Mouse (Mus musculus): ENCODE data around the gene Kif1b. TPM values are rescaled to one million over a fixed set of nuclear protein-coding genes. Genes with fewer than 3 reads are reported as not detected.
A peak's percentile ranks its signal among the peaks of the same experiment; 100 is the strongest.
"Not testable (repeated sequence)": the region's sequence is repeated elsewhere in the genome, so short reads cannot be mapped to it uniquely, and the experiment has no call there.

Gene Kif1b
- polyA plus RNA-seq, 1 experiment, result 63.5 TPM

GRCm38 (mm10) chr4:149233938-149234337 is 73.6 kb downstream of the Kif1b start:
- Histone ChIP-seq H3K4me1 (ENCODE audit: control insufficient read depth, insufficient read depth, insufficient read length, low read length) (peaks cover 17% of the 10 kb centered on the region), H3K4me3 (ENCODE audit: insufficient read depth, low read depth, low read length) (no peak overlapping the region), H3K27ac (replicated peaks; ENCODE audit: low read depth, low read length) (peak overlapping the region; percentile 58)

DNA sequence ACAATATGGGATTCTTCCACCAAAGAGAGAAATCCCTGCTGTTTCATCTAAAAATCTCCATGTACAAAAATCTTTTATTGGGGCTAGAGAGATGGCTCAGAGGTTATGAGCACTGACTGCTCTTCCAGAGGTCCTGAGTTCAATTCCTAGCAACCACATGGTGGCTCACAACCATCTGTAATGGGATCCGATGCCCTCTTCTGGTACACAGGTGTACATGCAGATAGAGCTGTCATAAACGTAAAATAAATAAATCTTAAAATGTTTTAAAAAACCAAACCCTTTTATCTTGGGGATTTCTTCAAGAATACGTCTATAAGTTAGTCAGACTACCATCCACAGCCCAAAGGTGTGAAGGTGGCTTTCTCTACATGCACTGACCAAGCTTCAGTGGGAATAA is 78.8 kb downstream of the Kif1b start:
- not testable (repeated sequence) for H3K27ac ChIP-seq (replicated peaks; ENCODE audit: low read depth, low read length); H3K4me1 ChIP-seq (ENCODE audit: control insufficient read depth, insufficient read depth, insufficient read length, low read length); H3K4me3 ChIP-seq (ENCODE audit: insufficient read depth, low read depth, low read length)

DNA sequence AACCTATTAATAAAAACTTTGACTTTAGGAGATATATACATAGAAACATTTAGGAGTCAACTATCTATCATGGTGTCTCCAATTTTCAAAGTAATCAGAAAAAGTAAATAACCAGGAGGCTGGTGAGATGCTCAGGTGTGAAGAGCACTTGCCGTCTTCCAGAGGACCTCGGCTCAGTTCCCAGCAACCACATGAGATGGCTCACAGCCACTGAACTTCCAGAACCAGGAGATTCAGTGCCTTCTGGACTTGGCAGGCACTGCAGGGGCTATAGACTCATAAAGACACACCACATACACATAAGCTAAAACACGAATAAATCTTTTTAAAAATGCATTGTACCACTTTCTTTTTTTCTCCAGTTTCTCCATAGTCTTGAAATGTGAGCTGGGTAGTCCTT is 79.2 kb downstream of the Kif1b start:
- no peak overlapping the region for H3K4me3 ChIP-seq (ENCODE audit: insufficient read depth, low read depth, low read length)
- no peak overlapping the region for H3K27ac ChIP-seq (replicated peaks; ENCODE audit: low read depth, low read length)
- peaks cover 10% of the 10 kb centered on the region for H3K4me1 ChIP-seq (ENCODE audit: control insufficient read depth, insufficient read depth, insufficient read length, low read length)

GRCm38 (mm10) chr4:149226311-149226710 is 81.2 kb downstream of the Kif1b start:
- H3K4me3 ChIP-seq (ENCODE audit: insufficient read depth, low read depth, low read length), result no peak overlapping the region
- no peak overlapping the region for H3K27ac ChIP-seq (replicated peaks; ENCODE audit: low read depth, low read length)
- H3K4me1 ChIP-seq (ENCODE audit: control insufficient read depth, insufficient read depth, insufficient read length, low read length), result peaks cover 3% of the 10 kb centered on the region

DNA sequence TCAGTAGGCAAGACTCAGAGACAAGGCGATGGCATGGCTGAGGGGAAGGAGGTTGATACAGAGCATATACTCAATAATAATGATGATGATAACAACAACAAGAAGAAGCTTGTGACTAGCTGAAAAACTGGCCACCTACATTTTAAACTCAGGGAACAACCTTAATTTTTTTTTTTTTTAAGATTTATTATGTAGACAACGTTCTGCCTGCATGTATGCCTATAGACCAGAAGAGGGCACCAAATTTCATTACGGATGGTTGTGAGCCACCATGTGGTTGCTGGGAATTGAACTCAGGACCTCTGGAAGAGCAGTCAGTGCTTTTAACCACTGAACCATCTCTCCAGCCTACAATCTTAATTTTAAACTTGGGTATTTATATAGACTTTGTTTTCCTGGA is 84.0 kb downstream of the Kif1b start:
- Histone ChIP-seq H3K4me1 (ENCODE audit: control insufficient read depth, insufficient read depth, insufficient read length, low read length) (no peaks in the 10 kb centered on the region), H3K27ac (replicated peaks; ENCODE audit: low read depth, low read length) (no peak overlapping the region), H3K4me3 (ENCODE audit: insufficient read depth, low read depth, low read length) (no peak overlapping the region)

GRCm38 (mm10) chr4:149220481-149220880 is 87.0 kb downstream of the Kif1b start:
- no peaks in the 10 kb centered on the region for H3K4me1 ChIP-seq (ENCODE audit: control insufficient read depth, insufficient read depth, insufficient read length, low read length)
- H3K4me3 ChIP-seq (ENCODE audit: insufficient read depth, low read depth, low read length), result no peak overlapping the region
- H3K27ac ChIP-seq (replicated peaks; ENCODE audit: low read depth, low read length), result no peak overlapping the region

- H3K4me3 ChIP-seq (ENCODE audit: insufficient read depth, low read depth, low read length), result no peak overlapping the region
- H3K4me1 ChIP-seq (ENCODE audit: control insufficient read depth, insufficient read depth, insufficient read length, low read length), result no peaks in the 10 kb centered on the region
- H3K27ac ChIP-seq (replicated peaks; ENCODE audit: low read depth, low read length), result no peak overlapping the region
Measured at GRCm38 (mm10) chr4:149220042-149220473, 87.4 kb downstream of the Kif1b start.

DNA sequence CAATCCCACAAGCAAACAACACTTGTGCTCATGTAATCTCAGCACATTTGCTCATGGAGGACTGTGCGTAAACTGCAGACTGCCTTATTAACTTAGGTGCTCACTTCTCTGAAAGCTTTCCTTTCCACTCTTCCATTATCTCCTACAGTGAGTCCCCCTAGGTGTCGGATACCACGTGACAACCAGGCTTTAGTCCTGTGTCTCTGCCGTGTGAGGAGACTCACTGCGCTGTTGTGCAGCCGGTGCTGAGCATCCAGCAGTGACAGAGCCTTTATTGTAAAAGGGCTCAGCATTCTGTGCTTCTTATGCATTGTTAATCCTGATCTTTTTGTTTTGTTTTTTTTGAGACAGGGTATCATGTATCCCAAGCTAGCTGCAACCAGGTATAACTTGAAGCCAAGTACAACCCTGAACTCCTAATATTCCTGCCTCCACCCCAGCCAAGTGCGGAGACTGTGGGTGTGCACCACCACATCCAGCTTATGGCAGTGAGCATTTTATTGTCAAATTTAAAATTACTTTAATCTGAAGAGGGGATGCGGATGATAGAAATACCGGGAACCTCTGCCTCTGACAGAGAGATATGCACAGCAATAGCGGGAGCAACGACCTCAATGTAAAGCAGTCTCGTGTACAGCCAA is 88.0 kb downstream of the Kif1b start:
- no peaks in the 10 kb centered on the region for H3K4me1 ChIP-seq (ENCODE audit: control insufficient read depth, insufficient read depth, insufficient read length, low read length)
- no peak overlapping the region for H3K27ac ChIP-seq (replicated peaks; ENCODE audit: low read depth, low read length)

DNA sequence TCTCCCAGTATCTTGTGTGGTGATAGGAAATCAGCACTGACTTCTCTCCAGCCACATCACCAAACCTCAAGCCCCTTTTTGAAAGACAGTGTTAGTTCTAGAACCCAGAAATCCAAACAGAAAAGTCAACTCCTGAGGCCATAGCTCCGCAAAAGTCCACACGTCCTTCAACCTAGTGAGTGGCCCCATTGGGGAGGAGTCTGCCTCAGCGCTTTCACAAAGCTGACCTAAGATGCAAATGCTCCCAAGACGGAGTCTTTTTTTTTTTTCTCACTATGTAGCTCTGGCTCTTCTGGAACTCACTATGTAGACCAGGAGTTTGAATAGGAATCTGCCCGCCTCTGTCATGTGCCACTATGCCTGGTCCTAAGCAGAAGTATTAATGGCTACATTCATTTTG is 89.0 kb downstream of the Kif1b start:
- H3K27ac ChIP-seq (replicated peaks; ENCODE audit: low read depth, low read length), result no peak overlapping the region
- no peaks in the 10 kb centered on the region for H3K4me1 ChIP-seq (ENCODE audit: control insufficient read depth, insufficient read depth, insufficient read length, low read length)
- H3K4me3 ChIP-seq (ENCODE audit: insufficient read depth, low read depth, low read length), result no peak overlapping the region

More for the DNA sequence above, 88.0 kb downstream of the Kif1b start:
- no peak overlapping the region for H3K4me3 ChIP-seq (ENCODE audit: insufficient read depth, low read depth, low read length)

DNA sequence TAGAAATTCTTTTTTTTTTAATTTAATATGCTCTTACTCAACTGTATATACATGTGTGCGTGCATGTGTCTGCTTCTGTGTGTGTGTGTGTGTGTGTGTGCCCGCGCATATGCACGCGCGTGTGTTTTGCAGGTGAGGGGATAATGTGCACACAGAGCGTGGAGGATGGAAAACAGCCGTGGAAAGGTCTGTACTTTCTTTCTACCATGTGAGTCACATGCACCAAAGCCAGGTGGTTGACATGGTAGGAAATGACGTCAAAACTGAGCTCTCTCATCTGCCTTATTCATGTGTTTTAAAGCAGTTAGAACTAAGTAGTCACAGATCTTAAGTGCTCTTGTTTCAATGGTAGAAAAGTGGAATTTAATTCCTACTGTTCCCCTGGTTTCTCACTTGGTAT is 91.5 kb downstream of the Kif1b start:
- H3K4me3 ChIP-seq (ENCODE audit: insufficient read depth, low read depth, low read length), result no peak overlapping the region
- no peaks in the 10 kb centered on the region for H3K4me1 ChIP-seq (ENCODE audit: control insufficient read depth, insufficient read depth, insufficient read length, low read length)
- H3K27ac ChIP-seq (replicated peaks; ENCODE audit: low read depth, low read length), result no peak overlapping the region

- no peak overlapping the region for H3K27ac ChIP-seq (replicated peaks; ENCODE audit: low read depth, low read length)
- no peaks in the 10 kb centered on the region for H3K4me1 ChIP-seq (ENCODE audit: control insufficient read depth, insufficient read depth, insufficient read length, low read length)
- no peak overlapping the region for H3K4me3 ChIP-seq (ENCODE audit: insufficient read depth, low read depth, low read length)
Measured at GRCm38 (mm10) chr4:149215397-149215796, 92.1 kb downstream of the Kif1b start.

DNA sequence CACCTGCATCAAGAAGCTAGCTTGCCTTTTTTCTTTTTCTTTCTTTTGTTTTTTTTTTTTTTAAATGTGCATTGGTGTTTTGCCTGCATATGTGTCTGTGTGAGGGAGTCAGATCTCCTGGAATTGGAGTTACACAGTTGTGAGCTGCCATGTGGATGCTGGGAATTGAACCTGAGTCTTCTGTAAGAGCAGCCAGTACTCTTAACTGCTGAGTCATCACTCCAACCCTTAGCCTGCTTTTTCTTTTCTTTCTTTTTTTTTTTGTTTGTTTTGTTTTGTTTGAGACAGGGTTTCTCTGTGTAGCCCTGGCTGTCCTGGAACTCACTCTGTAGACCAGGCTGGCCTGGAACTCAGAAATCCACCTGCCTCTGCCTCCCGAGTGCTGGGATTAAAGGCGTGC is 93.0 kb downstream of the Kif1b start:
- H3K4me1 ChIP-seq (ENCODE audit: control insufficient read depth, insufficient read depth, insufficient read length, low read length); H3K4me3 ChIP-seq (ENCODE audit: insufficient read depth, low read depth, low read length); H3K27ac ChIP-seq (replicated peaks; ENCODE audit: low read depth, low read length): not testable (repeated sequence)

DNA sequence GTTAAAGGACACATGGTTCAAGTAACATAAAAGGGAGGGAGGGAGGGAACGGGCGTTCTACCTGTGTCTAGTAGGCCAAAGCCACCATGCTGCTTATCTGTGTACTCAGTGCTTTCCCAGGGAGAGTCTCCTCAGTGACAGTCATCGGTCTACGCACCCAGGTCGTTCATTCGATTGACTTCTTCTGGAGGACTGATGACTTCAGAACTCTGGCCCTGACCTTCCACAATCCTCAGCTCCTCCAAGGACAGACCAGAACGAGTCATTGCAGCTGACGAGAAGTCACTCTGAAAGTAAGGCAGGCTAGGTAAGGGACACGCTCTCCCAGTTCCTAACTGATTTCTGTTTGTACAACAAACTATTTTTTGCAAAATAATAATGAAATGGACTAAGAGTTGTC is 94.0 kb downstream of the Kif1b start:
- no peak overlapping the region for H3K27ac ChIP-seq (replicated peaks; ENCODE audit: low read depth, low read length)
- no peaks in the 10 kb centered on the region for H3K4me1 ChIP-seq (ENCODE audit: control insufficient read depth, insufficient read depth, insufficient read length, low read length)

DNA sequence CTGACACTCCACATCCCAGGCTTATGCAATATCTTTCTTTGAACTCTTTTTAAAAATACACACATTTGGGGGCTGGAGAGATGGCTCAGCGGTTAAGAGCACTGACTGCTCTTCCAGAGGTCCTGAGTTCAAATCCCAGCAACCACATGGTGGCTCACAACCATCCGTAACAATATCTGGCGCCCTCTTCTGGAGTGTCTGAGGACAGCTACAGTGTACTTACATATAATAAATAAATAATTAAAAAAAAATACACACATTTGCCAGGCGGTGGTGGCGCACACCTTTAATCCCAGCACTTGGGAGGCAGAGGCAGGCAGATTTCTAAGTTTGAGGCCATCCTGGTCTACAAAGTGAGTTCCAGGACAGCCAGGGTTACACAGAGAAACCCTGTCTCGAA is 96.1 kb downstream of the Kif1b start:
- H3K4me3 ChIP-seq (ENCODE audit: insufficient read depth, low read depth, low read length); H3K27ac ChIP-seq (replicated peaks; ENCODE audit: low read depth, low read length): not testable (repeated sequence)

More for the DNA sequence above, 94.0 kb downstream of the Kif1b start:
- H3K4me3 ChIP-seq (ENCODE audit: insufficient read depth, low read depth, low read length), result no peak overlapping the region

DNA sequence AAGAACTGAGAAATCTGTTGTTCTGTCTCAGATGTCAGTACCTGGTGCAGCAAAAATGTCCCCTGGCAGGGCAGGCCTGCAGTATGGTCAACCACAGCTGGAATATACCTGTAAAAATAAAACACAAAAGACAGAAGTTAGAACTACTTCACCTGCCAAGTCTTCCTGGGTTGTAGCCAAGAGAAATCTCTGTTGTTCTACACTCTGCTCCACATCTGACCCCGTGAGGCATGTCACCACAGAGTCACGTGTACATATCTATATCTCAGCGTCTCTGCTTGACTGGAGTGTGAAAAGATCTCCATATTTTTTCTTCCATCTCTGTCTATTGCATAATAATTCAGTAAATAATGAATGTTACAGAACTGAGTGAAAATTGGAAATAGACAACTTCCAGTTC is 105.0 kb downstream of the Kif1b start:
- no peak overlapping the region for H3K4me3 ChIP-seq (ENCODE audit: insufficient read depth, low read depth, low read length)
- H3K4me1 ChIP-seq (ENCODE audit: control insufficient read depth, insufficient read depth, insufficient read length, low read length), result no peaks in the 10 kb centered on the region
- no peak overlapping the region for H3K27ac ChIP-seq (replicated peaks; ENCODE audit: low read depth, low read length)

More for the DNA sequence above, 96.1 kb downstream of the Kif1b start:
- not testable (repeated sequence) for H3K4me1 ChIP-seq (ENCODE audit: control insufficient read depth, insufficient read depth, insufficient read length, low read length)

DNA sequence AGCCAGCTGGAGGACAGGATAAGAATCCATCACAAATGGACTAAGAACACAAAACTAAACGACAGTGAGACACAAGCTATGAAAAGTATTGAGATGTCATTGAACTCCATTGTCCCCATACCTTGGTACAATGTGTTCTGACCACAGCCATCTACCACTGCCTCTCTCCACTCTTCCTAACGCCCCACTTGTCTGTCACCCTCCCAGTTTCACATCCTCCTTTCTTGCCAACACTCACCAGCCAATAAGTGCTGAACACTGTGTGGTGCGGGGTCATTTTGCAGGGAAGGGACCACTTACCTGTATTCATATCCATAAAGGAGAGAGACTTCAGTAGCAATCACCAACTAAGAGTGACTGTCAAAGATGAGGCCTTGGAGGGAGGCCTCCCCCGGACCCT is 106.4 kb downstream of the Kif1b start:
- no peaks in the 10 kb centered on the region for H3K4me1 ChIP-seq (ENCODE audit: control insufficient read depth, insufficient read depth, insufficient read length, low read length)
- no peak overlapping the region for H3K4me3 ChIP-seq (ENCODE audit: insufficient read depth, low read depth, low read length)
- no peak overlapping the region for H3K27ac ChIP-seq (replicated peaks; ENCODE audit: low read depth, low read length)
